Mouse (Mus musculus) olfactory bulb, adult 2 months (tissue): Measurements from ENCODE around the gene Aanat. TPM values are rescaled to one million over a fixed set of nuclear protein-coding genes. Genes with fewer than 3 reads are reported as not detected.
A peak's percentile ranks its signal among the peaks of the same experiment; 100 is the strongest.

ENCODE experiments used
- H3K27ac ChIP-seq: fragments of 200-500 bp; 2 replicates; pipeline ENCODE4 v1.5.1; 2012; ENCODE audit warnings: low read depth, low read length; ENCODE audit not compliant: insufficient read depth
- H3K4me1 ChIP-seq: fragments of 200-500 bp; 2 replicates; pipeline ENCODE4 v1.6.1; 2012; ENCODE audit warnings: low read length; ENCODE audit not compliant: control insufficient read depth, insufficient read depth
- H3K4me3 ChIP-seq: fragments of 200-500 bp; 2 replicates; pipeline ENCODE4 v1.5.1; 2012; ENCODE audit warnings: mild to moderate bottlenecking, low read depth, low read length, moderate library complexity; ENCODE audit not compliant: insufficient read depth
- CTCF ChIP-seq: fragments of 200-500 bp; IDR thresholded peaks from 2 replicates; pipeline ENCODE4 v1.5.1; 2012; ENCODE audit warnings: low read depth, mild to moderate bottlenecking, low read length, moderate library complexity; ENCODE audit not compliant: insufficient read depth
- POLR2A ChIP-seq: fragments of 200-500 bp; IDR thresholded peaks from 2 replicates; pipeline ENCODE4 v1.6.1; 2012; ENCODE audit warnings: mild to moderate bottlenecking, low read depth, low read length, moderate library complexity; ENCODE audit not compliant: insufficient read depth
- WGBS: fragments of 180-500 bp; shearing (Covaris S2); methylation state at CpG from one replicate; pipeline ENCODE4 v1.1.7; 2018; 5-methylcytosine and 5-hydroxymethylcytosine counted together
- polyA plus RNA-seq: library from polyadenylated mRNA; stranded (reverse); fragments of >200 nt; gene quantifications from 2 replicates; pipeline ENCODE4 v1.2.4, GENCODE M21; 2012; ENCODE audit warnings: low replicate concordance; ENCODE audit not compliant: missing spikeins, insufficient read depth, insufficient read length

The Aanat gene
- polyA plus RNA-seq = not detected in 2 replicates

- TF ChIP-seq CTCF = no peak
- no peak for TF ChIP-seq POLR2A
- peaks cover 11% of the 10 kb centered on the region for H3K4me1 ChIP-seq
- WGBS = 75% methylated on average over 5 of the region's 5 CpGs
- H3K4me3 ChIP-seq = no peak within 1 kb of the TSS
- no peak within 1 kb of the TSS for H3K27ac ChIP-seq
Observed at GRCm38 (mm10) chr11:116586310-116586709, at the start of gene Aanat. Gene Aanat (plus strand): TSS chr11:116586432.

GRCm38 (mm10) chr11:116536685-116537084 is 49.5 kb upstream of the Aanat start:
- whole genome bisulfite sequencing = 93% methylated on average over 7 of the region's 7 CpGs
- Histone ChIP-seq H3K4me3 (no peak overlapping the region), H3K27ac (no peak overlapping the region), H3K4me1 (peaks cover 24% of the 10 kb centered on the region)
- TF ChIP-seq CTCF (no peak), POLR2A (no peak)

GRCm38 (mm10) chr11:116537388-116537787 is 48.8 kb upstream of the Aanat start:
- WGBS = 68% methylated on average over 5 of the region's 5 CpGs
- TF ChIP-seq POLR2A = no peak
- TF ChIP-seq CTCF = no peak
- H3K4me1 ChIP-seq = peaks cover 18% of the 10 kb centered on the region
- H3K27ac ChIP-seq = no peak overlapping the region
- no peak overlapping the region for H3K4me3 ChIP-seq

- no peak overlapping the region for H3K4me3 ChIP-seq
- TF ChIP-seq CTCF (no peak), POLR2A (no peak)
- H3K27ac ChIP-seq = no peak overlapping the region
- 81% methylated on average over 12 of the region's 12 CpGs for WGBS
- H3K4me1 ChIP-seq = peaks cover 10% of the 10 kb centered on the region
Observed at GRCm38 (mm10) chr11:116538142-116538735, 48.0 kb upstream of the Aanat start.

- Histone ChIP-seq H3K4me3 (no peak overlapping the region), H3K4me1 (no peaks in the 10 kb centered on the region), H3K27ac (no peak overlapping the region)
- no peak for TF ChIP-seq CTCF
- TF ChIP-seq POLR2A = no peak
- 83% methylated on average over 11 of the region's 11 CpGs for WGBS
Observed at GRCm38 (mm10) chr11:116541183-116541582, 45.0 kb upstream of the Aanat start.

- H3K27ac ChIP-seq = no peak overlapping the region
- H3K4me1 ChIP-seq = peaks cover 8% of the 10 kb centered on the region; the same call in 1 of the 2 replicates
- 80% methylated on average over 4 of the region's 4 CpGs for WGBS
- TF ChIP-seq CTCF (peak; percentile 71; the same call in 1 of the 2 replicates), POLR2A (no peak)
- H3K4me3 ChIP-seq = no peak overlapping the region
Observed at GRCm38 (mm10) chr11:116543110-116543509, 43.1 kb upstream of the Aanat start.

- no peak overlapping the region for H3K27ac ChIP-seq
- peaks cover 30% of the 10 kb centered on the region for H3K4me1 ChIP-seq
- 69% methylated on average over 17 of the region's 17 CpGs for WGBS
- no peak for TF ChIP-seq POLR2A
- no peak for TF ChIP-seq CTCF
- H3K4me3 ChIP-seq = no peak overlapping the region
Observed at GRCm38 (mm10) chr11:116547296-116548060, 38.8 kb upstream of the Aanat start.

GRCm38 (mm10) chr11:116548780-116549179 is 37.5 kb upstream of the Aanat start:
- no peak for TF ChIP-seq POLR2A
- Histone ChIP-seq H3K27ac (no peak overlapping the region), H3K4me1 (peaks cover 41% of the 10 kb centered on the region), H3K4me3 (no peak overlapping the region)
- 96% methylated on average over 9 of the region's 9 CpGs for WGBS

- no peak overlapping the region for H3K27ac ChIP-seq
- H3K4me1 ChIP-seq = peaks cover 44% of the 10 kb centered on the region
- no peak overlapping the region for H3K4me3 ChIP-seq
- no peak for TF ChIP-seq POLR2A
- TF ChIP-seq CTCF = no peak
- 85% methylated on average over 11 of the region's 11 CpGs for WGBS
Observed at GRCm38 (mm10) chr11:116549273-116550038, 36.8 kb upstream of the Aanat start.
